Mouse (Mus musculus): ENCODE measurements around the gene Fosl1.

The Fosl1 gene

GRCm38 (mm10) chr19:5456922-5457745, 9.8 kb downstream of the Fosl1 start:
- peak; percentile 97 for DNase-seq

DNA sequence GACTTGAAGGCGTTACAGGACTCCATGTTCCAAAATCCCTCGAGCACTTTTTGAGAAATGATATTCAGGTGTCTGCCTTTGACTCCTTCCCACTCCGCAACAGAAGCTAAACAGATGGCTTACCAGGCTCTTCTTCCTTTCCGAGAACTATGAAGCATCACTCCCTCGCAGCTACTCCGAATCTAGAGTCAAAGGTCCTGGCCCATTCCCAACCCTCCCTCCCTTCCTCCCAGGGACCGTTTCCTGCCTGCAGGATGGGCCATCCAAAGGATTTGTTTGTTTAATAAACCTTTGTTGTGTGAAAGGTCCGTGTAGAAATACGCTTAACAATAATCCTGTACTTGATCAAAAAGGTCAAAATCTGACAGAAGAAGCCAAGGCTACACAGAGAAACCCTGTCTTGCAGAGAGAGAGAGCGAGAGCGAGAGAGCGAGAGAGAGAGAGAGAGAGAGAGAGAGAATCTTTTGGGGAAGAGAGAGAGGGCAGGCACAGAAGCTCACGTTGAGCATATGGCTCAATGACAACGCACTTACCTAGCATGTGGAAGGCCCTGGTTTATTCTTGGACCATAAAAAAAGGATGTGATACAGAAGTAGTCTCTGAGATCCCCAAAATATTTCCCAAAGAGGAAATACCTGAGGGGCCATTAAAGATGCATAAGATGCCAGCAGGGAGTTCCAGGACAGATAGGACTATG, 10.5 kb downstream of the Fosl1 start, which contains the start of gene Ccdc85b:
TSS of gene Ccdc85b (minus strand) at position 149 of the 697 bp plus-strand sequence.
- DNase-seq, result no peak

DNA sequence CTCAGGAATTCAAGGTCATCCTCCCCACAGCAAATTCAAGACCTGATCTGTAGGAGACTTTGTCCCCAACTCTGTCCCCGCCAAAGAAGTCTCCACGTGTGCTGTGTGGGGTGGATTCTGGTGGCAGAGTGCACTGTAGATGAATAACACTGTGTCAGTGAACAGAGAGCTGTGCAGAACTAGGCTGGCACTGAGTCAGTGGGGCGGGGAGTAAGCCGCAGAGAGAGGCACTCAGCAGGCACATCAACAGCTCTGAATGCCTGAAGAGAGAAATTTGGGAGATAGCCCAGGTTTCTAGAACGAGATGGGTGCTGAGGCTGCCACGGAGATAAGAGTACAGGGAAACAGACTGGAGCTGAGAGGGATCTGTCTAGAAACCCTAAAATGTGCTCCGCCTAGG, 11.7 kb downstream of the Fosl1 start:
- DNase-seq, result peak; percentile 81

GRCm38 (mm10) chr19:5459896-5460295, 12.5 kb downstream of the Fosl1 start:
- no peak for DNase-seq

- DNase-seq, result peak; percentile 82
These were observed 13.1 kb downstream of the Fosl1 start, which contains the start of gene Fibp for GRCm38 (mm10) chr19:5460465-5460911. Fibp (plus strand) TSS chr19:5460615.

GRCm38 (mm10) chr19:5461411-5461810, 14.1 kb downstream of the Fosl1 start:
- no peak for DNase-seq

DNA sequence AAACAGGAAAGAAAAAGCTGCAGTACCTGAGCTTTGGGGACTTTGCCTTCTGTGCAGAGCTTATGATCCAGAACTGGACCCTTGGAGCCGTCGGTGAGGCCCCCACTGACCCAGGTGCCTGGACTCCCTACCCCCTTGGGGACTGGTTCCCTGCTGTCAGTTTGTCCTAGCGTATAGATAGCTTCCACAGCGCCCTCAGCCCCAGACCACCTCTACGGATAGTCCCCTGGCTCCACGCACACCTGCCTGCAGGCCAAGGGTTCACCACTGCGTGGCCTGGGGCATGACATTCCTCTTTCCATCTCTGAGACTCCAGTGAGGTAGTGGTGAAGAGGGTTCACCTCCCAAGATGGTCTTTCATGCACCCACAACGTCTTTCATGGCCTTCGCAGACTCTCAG, 15.9 kb downstream of the Fosl1 start:
- DNase-seq, result no peak

GRCm38 (mm10) chr19:5463791-5464562, 16.6 kb downstream of the Fosl1 start:
- no peak for DNase-seq

- DNase-seq, result no peak
These were observed 17.7 kb downstream of the Fosl1 start for GRCm38 (mm10) chr19:5465037-5465436.

- DNase-seq, result no peak
These were observed 19.7 kb downstream of the Fosl1 start for GRCm38 (mm10) chr19:5466916-5467500.

- no peak for DNase-seq
These were observed 21.0 kb downstream of the Fosl1 start, which contains the start of gene Ctsw for GRCm38 (mm10) chr19:5468374-5468773. Ctsw (minus strand) TSS chr19:5468507.

GRCm38 (mm10) chr19:5471846-5472245, 24.5 kb downstream of the Fosl1 start:
- no peak for DNase-seq

GRCm38 (mm10) chr19:5472857-5473256, 25.5 kb downstream of the Fosl1 start:
- DNase-seq, result no peak

GRCm38 (mm10) chr19:5473720-5474119, 26.4 kb downstream of the Fosl1 start, which contains the start of gene Efemp2:
Efemp2 (plus strand) TSS chr19:5473954.
- peak; percentile 76 for DNase-seq

DNA sequence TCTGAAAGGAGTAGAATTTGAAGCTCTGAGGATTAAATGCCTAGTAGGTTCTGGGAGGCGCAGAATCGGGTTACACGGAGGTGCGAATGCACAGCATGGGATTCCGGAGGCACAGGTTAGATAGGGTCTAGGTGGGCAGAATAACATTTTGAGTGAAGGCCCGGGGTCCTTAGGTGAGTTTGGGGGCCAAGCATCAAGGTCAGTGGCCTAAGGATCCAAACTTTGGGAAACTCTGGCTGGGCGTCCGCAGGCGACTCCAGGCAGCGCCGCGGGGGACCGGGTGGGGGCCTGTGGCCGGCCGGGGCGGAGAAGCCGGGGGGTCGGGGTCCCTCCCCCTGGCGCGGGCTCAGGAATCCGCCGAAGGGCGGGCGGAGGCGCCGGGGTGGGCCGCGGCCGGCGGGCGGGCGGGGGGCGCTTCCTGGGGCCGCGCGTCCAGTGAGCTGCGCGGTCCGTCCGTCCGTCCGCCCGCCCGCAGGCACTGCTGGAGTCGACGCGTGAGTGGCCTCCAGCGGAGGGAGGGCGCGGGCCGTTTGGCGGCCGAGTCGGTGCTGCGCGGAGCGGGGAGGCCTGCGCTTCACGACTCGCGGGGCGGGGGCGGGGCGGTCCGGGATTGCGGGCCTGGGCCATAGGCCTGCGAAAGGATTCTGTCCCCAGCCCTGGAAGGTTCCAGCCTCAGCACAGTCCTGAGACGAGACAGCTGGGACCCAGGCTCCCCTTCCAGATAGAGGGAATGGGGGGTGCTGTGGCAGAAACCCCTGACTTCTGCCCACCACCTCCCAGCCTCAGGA, 27.1 kb downstream of the Fosl1 start:
- no peak for DNase-seq

DNA sequence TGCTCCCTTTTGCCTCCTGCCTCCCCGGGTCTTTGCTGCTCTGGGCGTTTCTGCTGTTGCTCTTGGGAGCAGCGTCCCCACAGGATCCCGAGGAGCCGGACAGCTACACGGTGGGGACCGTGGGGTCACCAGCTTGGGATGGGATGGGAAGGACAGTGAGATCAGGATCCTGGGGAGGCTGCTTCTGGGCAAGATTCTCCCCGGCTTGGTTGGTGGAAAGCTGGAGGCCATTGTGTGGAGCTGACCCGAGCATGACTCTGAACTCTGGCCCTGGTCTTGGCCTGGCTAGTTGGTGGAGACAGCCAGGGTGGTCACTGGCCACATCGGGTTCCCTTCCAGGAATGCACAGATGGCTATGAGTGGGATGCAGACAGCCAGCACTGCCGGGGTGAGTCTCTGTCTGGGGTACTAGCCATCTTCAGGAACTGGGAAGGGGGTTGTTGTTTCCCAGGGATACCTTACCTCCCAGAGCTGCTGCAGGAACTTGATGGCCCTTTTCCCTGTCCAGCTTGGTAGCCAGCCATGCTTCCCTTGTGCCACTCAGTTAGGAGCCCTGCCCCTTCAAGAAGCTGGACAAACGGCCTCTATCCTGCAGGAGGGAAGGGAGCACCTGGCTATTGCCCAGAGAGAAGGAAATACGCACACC, 27.8 kb downstream of the Fosl1 start:
- no peak for DNase-seq

GRCm38 (mm10) chr19:5477004-5477667, 29.8 kb downstream of the Fosl1 start:
- DNase-seq, result no peak

DNA sequence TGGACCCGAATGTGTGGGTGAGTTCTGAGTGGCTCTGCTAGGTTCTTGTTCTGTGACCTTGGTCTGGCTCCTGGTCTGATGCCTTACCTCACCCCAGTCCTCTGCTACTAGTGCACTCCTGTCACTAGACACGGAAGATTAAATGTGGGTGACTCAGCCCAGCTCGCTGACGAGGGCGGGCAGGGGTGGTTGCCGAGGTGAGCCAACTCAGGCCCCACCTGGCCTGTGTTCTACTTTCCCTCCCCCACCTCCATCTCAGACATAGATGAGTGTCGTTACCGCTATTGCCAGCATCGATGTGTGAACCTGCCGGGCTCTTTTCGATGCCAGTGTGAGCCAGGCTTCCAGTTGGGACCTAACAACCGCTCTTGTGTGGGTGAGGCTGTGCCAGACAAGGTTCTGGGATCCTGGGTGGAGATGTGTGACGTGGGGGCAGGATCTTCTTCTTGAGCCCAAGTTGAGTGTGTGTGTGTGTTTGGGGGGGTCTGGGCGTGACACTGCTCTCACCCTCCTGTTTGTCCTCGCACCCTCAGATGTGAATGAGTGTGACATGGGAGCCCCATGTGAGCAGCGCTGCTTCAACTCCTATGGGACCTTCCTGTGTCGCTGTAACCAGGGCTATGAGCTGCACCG, 30.4 kb downstream of the Fosl1 start:
- no peak for DNase-seq

DNA sequence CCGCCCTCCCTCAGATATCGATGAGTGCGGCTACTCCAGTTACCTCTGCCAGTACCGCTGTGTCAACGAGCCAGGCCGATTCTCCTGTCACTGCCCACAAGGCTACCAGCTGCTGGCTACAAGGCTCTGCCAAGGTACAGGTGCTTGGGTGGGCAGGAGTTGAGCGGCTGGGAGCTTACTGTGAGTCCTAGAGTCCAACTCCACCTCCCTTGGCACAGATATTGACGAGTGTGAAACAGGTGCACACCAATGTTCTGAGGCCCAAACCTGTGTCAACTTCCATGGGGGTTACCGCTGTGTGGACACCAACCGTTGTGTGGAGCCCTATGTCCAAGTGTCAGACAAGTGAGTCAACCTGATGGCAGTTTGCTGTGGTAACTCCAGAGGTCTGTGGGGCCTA, 32.7 kb downstream of the Fosl1 start:
- DNase-seq, result no peak

- DNase-seq, result no peak
These were observed 34.1 kb downstream of the Fosl1 start for GRCm38 (mm10) chr19:5481398-5481797.
